Mouse (Mus musculus) MEL (cell line): ENCODE data around the gene 2200002J24Rik. TPM values are rescaled to one million over a fixed set of nuclear protein-coding genes. Genes with fewer than 3 reads are reported as not detected.

Source experiments
- DNase-seq: peaks from one replicate; pipeline ENCODE4 v3.0.0; 2011; ENCODE audit warnings: low read depth, low spot score
- H3K27ac ChIP-seq: 2 replicates; pipeline ENCODE4 v1.5.1; 2012; ENCODE audit warnings: low read depth, mild to moderate bottlenecking, control low read depth, low read length, moderate library complexity; ENCODE audit not compliant: control insufficient read depth
- H3K27me3 ChIP-seq, 2 experiments: fragments of 150-350 bp in 1 of 2; sonication (generic) in 1 of 2; 2 replicates each; pipeline ENCODE4 v1.6.1; 2012; ENCODE audit warnings: low read length in 2 of 2, mild to moderate bottlenecking in 2 of 2, improper control_type of control experiment in 1 of 2, moderate library complexity in 1 of 2; ENCODE audit not compliant: insufficient read depth in 2 of 2, control insufficient read depth in 1 of 2
- H3K36me3 ChIP-seq, 2 experiments: 2 replicates each; pipeline ENCODE4 v1.6.1; 2012 to 2014; ENCODE audit warnings: low read length in 2 of 2, improper control_type of control experiment in 1 of 2, inconsistent platforms in 1 of 2, mild to moderate bottlenecking in 1 of 2; ENCODE audit not compliant: insufficient read depth in 2 of 2, control insufficient read depth in 1 of 2
- H3K4me1 ChIP-seq, 2 experiments: fragments of 150-350 bp in 1 of 2; sonication (generic) in 1 of 2; 2 replicates each; pipeline ENCODE4 v1.6.1; 2012; ENCODE audit warnings: low read length in 2 of 2, improper control_type of control experiment in 1 of 2, mild to moderate bottlenecking in 1 of 2; ENCODE audit not compliant: insufficient read depth in 2 of 2, control insufficient read depth in 1 of 2
- H3K4me3 ChIP-seq, 2 experiments: fragments of 150-350 bp in 1 of 2; sonication (generic) in 1 of 2; 2 replicates each; pipeline ENCODE4 v1.5.1; 2012; ENCODE audit warnings: low read depth in 2 of 2, low read length in 2 of 2, mild to moderate bottlenecking in 2 of 2, moderate library complexity in 2 of 2, control low read depth in 1 of 2, improper control_type of control experiment in 1 of 2; ENCODE audit not compliant: control insufficient read depth in 1 of 2, insufficient read depth in 1 of 2
- H3K79me2 ChIP-seq: 2 replicates; pipeline ENCODE4 v1.6.1; 2012; ENCODE audit warnings: mild to moderate bottlenecking, low read length, moderate library complexity; ENCODE audit not compliant: control insufficient read depth, poor library complexity, insufficient read depth
- H3K9ac ChIP-seq: 2 replicates; pipeline ENCODE4 v1.6.1; 2012; ENCODE audit warnings: low read depth, mild to moderate bottlenecking, control low read depth, low read length, moderate library complexity; ENCODE audit not compliant: control insufficient read depth, poor library complexity, severe bottlenecking
- H3K9me3 ChIP-seq: fragments of 150-350 bp; sonication (generic); replicated peaks from 2 replicates; pipeline ENCODE4 v1.6.1; 2012; ENCODE audit warnings: mild to moderate bottlenecking, low read length, improper control_type of control experiment, moderate library complexity; ENCODE audit not compliant: insufficient read depth
- BHLHE40 ChIP-seq: IDR thresholded peaks from 2 replicates; pipeline ENCODE4 v1.6.1; 2012; ENCODE audit warnings: low read depth, mild to moderate bottlenecking, inconsistent platforms, low read length, improper control_type of control experiment, borderline replicate concordance
- CHD1 ChIP-seq: IDR thresholded peaks from 2 replicates; pipeline ENCODE4 v1.6.1; 2012; ENCODE audit warnings: low read depth, mild to moderate bottlenecking, inconsistent platforms, low read length, improper control_type of control experiment
- CTCF ChIP-seq, 3 experiments: IDR thresholded peaks in 2 of 3; conservative IDR thresholded peaks in 1 of 3; 2 replicates each; pipeline ENCODE4 v1.5.1; 2011 to 2012; ENCODE audit warnings: low read length in 3 of 3, low read depth in 2 of 3, mild to moderate bottlenecking in 2 of 3, improper control_type of control experiment in 1 of 3, inconsistent platforms in 1 of 3, mixed read lengths in 1 of 3, moderate library complexity in 1 of 3; ENCODE audit not compliant: control insufficient read depth in 1 of 3, insufficient read depth in 1 of 3, poor library complexity in 1 of 3, severe bottlenecking in 1 of 3
- EP300 ChIP-seq, 2 experiments: IDR thresholded peaks; 2 replicates each; pipeline ENCODE4 v1.6.1; 2011; ENCODE audit warnings: improper control_type of control experiment in 2 of 2, low read length in 2 of 2, low read depth in 1 of 2, mild to moderate bottlenecking in 1 of 2
- ETS1 ChIP-seq: IDR thresholded peaks from 2 replicates; pipeline ENCODE4 v1.6.1; 2012; ENCODE audit warnings: low read depth, mild to moderate bottlenecking, inconsistent platforms, low read length, improper control_type of control experiment, moderate library complexity
- GABPA ChIP-seq: IDR thresholded peaks from 2 replicates; pipeline ENCODE4 v1.6.1; 2012; ENCODE audit warnings: low read depth, mild to moderate bottlenecking, inconsistent platforms, low read length, improper control_type of control experiment, moderate library complexity
- GATA1 ChIP-seq: IDR thresholded peaks from 2 replicates; pipeline ENCODE4 v1.6.1; 2011; ENCODE audit warnings: low read depth, low read length, improper control_type of control experiment
- JUND ChIP-seq: IDR thresholded peaks from 2 replicates; pipeline ENCODE4 v1.6.1; 2011; ENCODE audit warnings: low read depth, mild to moderate bottlenecking, improper control_type of control experiment, low read length
- KAT2A ChIP-seq: conservative IDR thresholded peaks from 2 replicates; pipeline ENCODE4 v1.6.1; 2012; ENCODE audit warnings: low read depth, low read length, improper control_type of control experiment, inconsistent platforms
- MAX ChIP-seq: IDR thresholded peaks from 2 replicates; pipeline ENCODE4 v1.6.1; 2011; ENCODE audit warnings: low read length, improper control_type of control experiment
- MXI1 ChIP-seq: IDR thresholded peaks from 2 replicates; pipeline ENCODE4 v1.6.1; 2011; ENCODE audit warnings: mild to moderate bottlenecking, low read depth, low read length, improper control_type of control experiment
- MYC ChIP-seq: IDR thresholded peaks from 2 replicates; pipeline ENCODE4 v1.6.1; 2011; ENCODE audit warnings: low read depth, mild to moderate bottlenecking, low read length, improper control_type of control experiment, moderate library complexity
- NELFE ChIP-seq: IDR thresholded peaks from 2 replicates; pipeline ENCODE4 v1.6.1; 2011; ENCODE audit warnings: low read depth, low read length, improper control_type of control experiment
- RAD21 ChIP-seq: IDR thresholded peaks from 2 replicates; pipeline ENCODE4 v1.6.1; 2011; ENCODE audit warnings: mild to moderate bottlenecking, low read depth, low read length, improper control_type of control experiment
- RCOR1 ChIP-seq: IDR thresholded peaks from 2 replicates; pipeline ENCODE4 v1.6.1; 2012; ENCODE audit warnings: low read depth, mild to moderate bottlenecking, inconsistent platforms, low read length, improper control_type of control experiment
- SIN3A ChIP-seq: IDR thresholded peaks from 2 replicates; pipeline ENCODE4 v1.6.1; 2012; ENCODE audit warnings: low read length, improper control_type of control experiment, inconsistent platforms
- SMC3 ChIP-seq: IDR thresholded peaks from 2 replicates; pipeline ENCODE4 v1.6.1; 2011; ENCODE audit warnings: low read depth, low read length, improper control_type of control experiment
- TBP ChIP-seq: IDR thresholded peaks from 2 replicates; pipeline ENCODE4 v1.8.0; 2011; ENCODE audit warnings: low read depth, low read length, improper control_type of control experiment
- UBTF ChIP-seq: IDR thresholded peaks from 2 replicates; pipeline ENCODE4 v1.6.1; 2012; ENCODE audit warnings: low read depth, mild to moderate bottlenecking, inconsistent platforms, low read length, improper control_type of control experiment, moderate library complexity, borderline replicate concordance; ENCODE audit not compliant: insufficient read depth
- USF1 ChIP-seq: IDR thresholded peaks from 2 replicates; pipeline ENCODE4 v1.6.1; 2014; ENCODE audit warnings: low read depth, mild to moderate bottlenecking, inconsistent platforms, low read length, improper control_type of control experiment, moderate library complexity
- USF2 ChIP-seq, 2 experiments: IDR thresholded peaks; 2 replicates each; pipeline ENCODE4 v1.6.1; 2011 to 2012; ENCODE audit warnings: improper control_type of control experiment in 2 of 2, low read length in 2 of 2, borderline replicate concordance in 1 of 2, inconsistent platforms in 1 of 2, low read depth in 1 of 2, mild to moderate bottlenecking in 1 of 2; ENCODE audit not compliant: insufficient read depth in 1 of 2
- ZKSCAN1 ChIP-seq: IDR thresholded peaks from 2 replicates; pipeline ENCODE4 v1.6.1; 2012; ENCODE audit warnings: low read depth, mild to moderate bottlenecking, inconsistent platforms, low read length, improper control_type of control experiment, moderate library complexity
- ZNF384 ChIP-seq: IDR thresholded peaks from 2 replicates; pipeline ENCODE4 v1.6.1; 2012; ENCODE audit warnings: low read depth, mild to moderate bottlenecking, inconsistent platforms, low read length, improper control_type of control experiment
- polyA plus RNA-seq, 2 experiments: library from polyadenylated mRNA; stranded (reverse) in 1 of 2; unstranded in 1 of 2; fragments of >175 nt in 1 of 2; fragments of >200 nt in 1 of 2; gene quantifications; 2 replicates each; pipeline versions ENCODE4 v1.2.1 to v1.2.4; 2012; ENCODE audit warnings: low replicate concordance in 2 of 2, low read depth in 1 of 2; ENCODE audit not compliant: insufficient read length in 2 of 2, insufficient read depth in 1 of 2, missing spikeins in 1 of 2
- total RNA-seq: library from RNA; depleted of rRNA; stranded (reverse); fragments of 300-350 nt; gene quantifications from 2 replicates; pipeline ENCODE4 v1.2.3, GENCODE M21; 2012

2200002J24Rik gene
- total and polyA plus RNA-seq, 3 experiments, result 1.2 TPM; not detected in 2

- TF ChIP-seq CTCF (IDR thresholded peaks at IDR 0.05 in 2 of 3, conservative IDR thresholded peaks at IDR 0.05 in 1 of 3; ENCODE audit: control insufficient read depth in 1 of 3, insufficient read depth in 1 of 3, low read depth in 2 of 3, low read length in 3 of 3, poor library complexity in 1 of 3, severe bottlenecking in 1 of 3) (peak in 2 of 3 experiments; percentile 20 to 24; a peak in 3 of 6 replicates), ZNF384 (no peak)
- TF ChIP-seq, all 39 proteins: peak for 1
- Histone ChIP-seq H3K4me3 (peak overlapping the region; percentile 28 to 33; a peak in 3 of 4 replicates), H3K27me3 (no peaks in the 10 kb centered on the region), H3K27ac (no peak overlapping the region), H3K9me3 (no peaks in the 10 kb centered on the region), H3K36me3 (no peaks in the 10 kb centered on the region), H3K4me1 (peaks cover 6 to 13% of the 10 kb centered on the region in 2 experiments), H3K9ac (peak overlapping the region; percentile 26; the same call in 1 of the 2 replicates), H3K79me2 (no peaks in the 10 kb centered on the region)
- no peak for DNase-seq
Observed at GRCm38 (mm10) chr7:30717716-30718046, 19.0 kb downstream of the 2200002J24Rik start.

GRCm38 (mm10) chr7:30719669-30720068 is 20.9 kb downstream of the 2200002J24Rik start:
- no peak overlapping the region for H3K4me3 ChIP-seq
- H3K4me1 ChIP-seq, result peaks cover 6 to 13% of the 10 kb centered on the region in 2 experiments
- no peak overlapping the region for H3K27ac ChIP-seq
- no peaks in the 10 kb centered on the region for H3K9me3 ChIP-seq
- no peaks in the 10 kb centered on the region for H3K27me3 ChIP-seq
- no peak for TF ChIP-seq MAX
- TF ChIP-seq EP300 (IDR thresholded peaks at IDR 0.05; ENCODE audit: low read depth in 1 of 2, low read length in 2 of 2), result peak; percentile 23 to 68; a peak in 3 of 4 replicates
- peak; percentile 53 for TF ChIP-seq GATA1
- TF ChIP-seq BHLHE40, result 0 out of 2 replicates have a peak, but pooled peaks have one; percentile 8
- TF ChIP-seq GABPA, result no peak
- TF ChIP-seq SIN3A, result peak; percentile 46; the same call in 1 of the 2 replicates
- peak; percentile 63 for TF ChIP-seq ETS1
- no peak for TF ChIP-seq RAD21
- no peaks in the 10 kb centered on the region for H3K79me2 ChIP-seq
- H3K9ac ChIP-seq, result no peak overlapping the region
- no peak for DNase-seq
- H3K36me3 ChIP-seq, result no peaks in the 10 kb centered on the region

- no peaks in the 10 kb centered on the region for H3K79me2 ChIP-seq
- H3K4me1 ChIP-seq, result peaks cover 6 to 13% of the 10 kb centered on the region in 2 experiments
- no peak overlapping the region for H3K4me3 ChIP-seq
Observed at GRCm38 (mm10) chr7:30721286-30721685, 22.6 kb downstream of the 2200002J24Rik start.

More at GRCm38 (mm10) chr7:30721286-30721685, 22.6 kb downstream of the 2200002J24Rik start:
- H3K9ac ChIP-seq, result no peak overlapping the region
- no peak overlapping the region for H3K27ac ChIP-seq
- no peaks in the 10 kb centered on the region for H3K36me3 ChIP-seq
- no peaks in the 10 kb centered on the region for H3K9me3 ChIP-seq
- H3K27me3 ChIP-seq, result no peaks in the 10 kb centered on the region
- DNase-seq, result no peak
- no peak for TF ChIP-seq ZKSCAN1
- TF ChIP-seq TBP, result no peak
- no peak for TF ChIP-seq ZNF384
- no peak for TF ChIP-seq CHD1
- TF ChIP-seq KAT2A, result no peak
- TF ChIP-seq RCOR1, result no peak
- no peak for TF ChIP-seq MAX
- no peak for TF ChIP-seq ETS1
- TF ChIP-seq BHLHE40, result no peak
- no peak for TF ChIP-seq USF2 (IDR thresholded peaks at IDR 0.05; ENCODE audit: borderline replicate concordance in 1 of 2, insufficient read depth in 1 of 2, low read depth in 1 of 2, low read length in 2 of 2)
- no peak for TF ChIP-seq USF1
- no peak for TF ChIP-seq SMC3
- no peak for TF ChIP-seq UBTF
- no peak for TF ChIP-seq MXI1
- TF ChIP-seq RAD21, result no peak
- TF ChIP-seq GABPA, result no peak
- no peak for TF ChIP-seq CTCF (IDR thresholded peaks at IDR 0.05 in 2 of 3, conservative IDR thresholded peaks at IDR 0.05 in 1 of 3; ENCODE audit: control insufficient read depth in 1 of 3, insufficient read depth in 1 of 3, low read depth in 2 of 3, low read length in 3 of 3, poor library complexity in 1 of 3, severe bottlenecking in 1 of 3)
- no peak for TF ChIP-seq JUND
- no peak for TF ChIP-seq NELFE
- TF ChIP-seq MYC, result no peak
